Mouse (Mus musculus) c-Kit-positive CD71-positive TER-119-negative erythroid progenitor cells, embryonic 14.5 days (primary cell): ENCODE results near the gene Fgfr2.

Experiments
- DNase-seq: peaks from one replicate; pipeline ENCODE4 v3.0.0-alpha.2; 2013; ENCODE audit warnings: low read depth

Fgfr2 gene

GRCm38 (mm10) chr7:130969507-130969906 lies 2153.6 kb downstream of the Fgfr2 start:
- DNase-seq: no peak

- DNase-seq: no peak
These were observed 2154.1 kb downstream of the Fgfr2 start for GRCm38 (mm10) chr7:130969076-130969475.

DNA sequence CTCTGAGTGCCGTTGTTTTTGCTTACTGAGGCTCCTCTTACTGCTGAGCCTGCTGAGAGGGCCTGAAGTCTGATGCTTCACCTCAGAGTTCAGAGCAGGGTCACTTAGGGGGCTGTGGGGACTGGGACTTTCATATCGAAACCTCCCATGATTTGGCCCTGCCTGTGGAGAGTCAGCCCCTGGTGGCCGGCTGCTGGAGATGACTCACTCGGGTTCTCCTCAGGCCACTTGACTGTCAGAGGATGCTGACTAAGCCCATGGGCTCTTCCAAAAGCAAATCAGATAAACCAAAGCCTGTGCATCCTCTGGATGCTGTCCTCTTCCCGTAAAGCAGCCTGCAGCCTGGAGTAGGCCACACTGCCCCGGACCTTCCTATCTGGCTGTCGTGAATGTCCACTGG lies 2154.6 kb downstream of the Fgfr2 start:
- no peak for DNase-seq

DNA sequence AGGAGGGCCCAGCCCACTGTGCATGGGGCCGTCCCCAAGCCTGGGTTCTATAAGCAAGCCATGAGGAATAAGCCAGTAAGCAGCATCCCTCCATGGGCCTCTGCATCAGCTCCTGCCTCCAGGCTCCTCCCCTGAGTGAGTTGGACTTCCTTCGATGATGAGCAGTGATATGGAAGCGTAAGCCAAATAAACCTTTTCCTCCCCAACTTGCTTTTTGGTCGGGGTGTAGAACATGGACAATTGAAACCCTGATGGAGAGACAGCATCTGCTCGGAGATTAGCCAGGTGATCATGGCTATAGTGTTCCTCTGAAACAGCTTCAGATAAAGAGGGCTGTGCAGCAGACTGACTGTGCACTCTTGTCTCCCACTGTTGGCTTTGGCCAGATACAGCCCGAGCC lies 2155.2 kb downstream of the Fgfr2 start:
- no peak for DNase-seq

- DNase-seq: no peak
These were observed 2156.3 kb downstream of the Fgfr2 start for GRCm38 (mm10) chr7:130966876-130967275.

- DNase-seq: no peak
These were observed 2156.7 kb downstream of the Fgfr2 start for GRCm38 (mm10) chr7:130966451-130966850.

- DNase-seq: no peak
These were observed 2157.2 kb downstream of the Fgfr2 start for GRCm38 (mm10) chr7:130965909-130966365.

DNA sequence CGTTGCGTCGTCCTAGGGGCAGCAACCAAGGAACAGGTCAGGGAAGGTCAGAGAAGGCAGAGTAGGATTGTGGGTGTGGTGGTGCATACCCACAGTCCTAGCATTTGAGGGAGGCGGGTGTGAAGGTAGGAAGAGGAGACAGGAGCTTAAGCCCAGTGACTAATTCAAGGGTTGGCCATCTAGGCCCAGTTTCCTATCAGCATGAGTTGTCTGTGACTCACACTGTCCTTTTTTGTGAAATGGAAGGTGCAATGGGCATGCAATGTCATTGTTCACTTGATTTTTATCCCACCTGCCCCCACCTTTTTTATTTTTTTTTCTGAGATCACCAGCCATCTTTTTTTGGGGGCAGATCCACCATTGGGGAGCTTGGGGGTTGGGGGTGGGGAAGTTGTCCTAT lies 2157.8 kb downstream of the Fgfr2 start:
- DNase-seq: no peak

- DNase-seq: no peak
These were observed 2158.5 kb downstream of the Fgfr2 start for GRCm38 (mm10) chr7:130964686-130965085.

- DNase-seq: no peak
These were observed 2161.7 kb downstream of the Fgfr2 start for GRCm38 (mm10) chr7:130961429-130961828.

DNA sequence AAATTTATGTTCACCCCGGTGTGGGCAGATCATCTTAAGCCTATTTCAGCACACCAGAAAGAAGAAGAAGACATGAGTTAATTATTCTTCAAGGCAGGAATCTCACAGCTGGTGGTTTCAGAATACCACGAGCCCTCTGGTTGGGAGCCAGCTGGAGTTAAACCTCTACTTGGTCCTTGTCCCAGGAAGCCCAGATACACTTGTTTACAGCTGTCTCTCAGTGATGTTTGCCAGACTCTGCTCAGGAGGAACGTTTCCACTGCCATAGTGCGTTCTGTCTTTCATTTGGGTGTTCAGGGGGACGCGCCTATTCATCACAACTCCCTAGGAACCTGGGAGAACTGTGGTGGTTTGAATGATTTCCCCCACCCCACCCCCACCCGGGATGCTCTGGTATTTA lies 2163.3 kb downstream of the Fgfr2 start:
- no peak for DNase-seq

DNA sequence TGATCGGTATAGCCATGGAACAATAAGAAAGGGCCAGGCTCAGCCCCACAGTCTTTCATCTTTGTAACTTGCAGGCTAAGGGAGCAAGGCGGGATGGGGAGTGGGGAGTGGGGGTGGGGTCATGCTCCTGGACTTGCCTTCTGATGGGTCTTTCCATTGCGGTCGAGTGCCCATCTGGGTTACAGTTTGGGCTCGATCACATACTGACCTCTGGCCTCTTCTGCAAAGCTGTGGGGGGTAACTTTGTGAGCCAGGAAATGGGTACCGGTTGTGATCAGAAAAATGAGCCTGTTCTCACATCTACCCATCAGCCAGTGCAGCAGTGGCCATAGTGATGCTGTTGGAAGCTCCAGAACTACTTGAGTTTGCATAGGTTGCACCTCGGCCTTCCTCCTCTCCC lies 2164.6 kb downstream of the Fgfr2 start:
- no peak for DNase-seq

DNA sequence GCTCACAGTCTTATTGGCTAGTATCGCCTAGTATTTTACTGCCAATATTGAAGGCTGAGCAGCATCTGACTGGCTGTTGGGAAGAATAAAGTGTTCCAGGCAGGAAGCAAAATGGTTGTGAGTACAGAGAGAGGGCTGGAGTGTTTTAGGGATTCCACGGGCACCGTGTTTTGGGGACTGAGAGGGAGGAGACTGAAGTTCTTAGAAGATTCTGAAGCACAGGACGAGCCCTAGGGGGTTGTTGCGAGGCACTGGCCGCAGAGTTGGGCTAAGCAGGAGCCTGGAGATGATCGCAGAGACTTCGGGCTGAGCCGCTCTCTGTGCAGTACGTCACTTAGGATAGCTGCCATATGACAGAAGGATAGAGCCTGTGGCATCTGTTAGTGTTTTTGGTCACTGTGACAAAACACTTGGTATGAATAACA lies 2169.0 kb downstream of the Fgfr2 start:
- DNase-seq: no peak

DNA sequence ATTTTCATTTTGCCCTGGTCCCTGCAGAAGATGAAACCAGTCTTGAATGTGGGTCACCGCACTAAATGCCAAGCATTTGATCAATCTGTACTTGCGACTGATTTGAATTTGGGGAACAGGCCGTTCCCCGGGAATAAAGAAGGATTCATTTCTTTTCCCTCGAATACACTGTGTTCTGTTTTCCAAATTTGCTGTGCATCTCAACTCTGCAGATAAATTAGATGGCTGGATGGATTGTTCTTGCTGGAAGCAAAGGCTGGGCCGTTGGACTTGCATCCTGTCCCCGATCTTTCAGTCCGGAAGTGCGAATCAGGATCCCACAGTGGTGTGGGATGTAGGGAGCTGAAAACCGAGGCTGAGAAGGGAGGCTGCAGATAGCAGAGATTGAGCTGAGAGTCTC lies 2169.8 kb downstream of the Fgfr2 start:
- DNase-seq: no peak

GRCm38 (mm10) chr7:130951004-130951403 lies 2172.1 kb downstream of the Fgfr2 start:
- no peak for DNase-seq

DNA sequence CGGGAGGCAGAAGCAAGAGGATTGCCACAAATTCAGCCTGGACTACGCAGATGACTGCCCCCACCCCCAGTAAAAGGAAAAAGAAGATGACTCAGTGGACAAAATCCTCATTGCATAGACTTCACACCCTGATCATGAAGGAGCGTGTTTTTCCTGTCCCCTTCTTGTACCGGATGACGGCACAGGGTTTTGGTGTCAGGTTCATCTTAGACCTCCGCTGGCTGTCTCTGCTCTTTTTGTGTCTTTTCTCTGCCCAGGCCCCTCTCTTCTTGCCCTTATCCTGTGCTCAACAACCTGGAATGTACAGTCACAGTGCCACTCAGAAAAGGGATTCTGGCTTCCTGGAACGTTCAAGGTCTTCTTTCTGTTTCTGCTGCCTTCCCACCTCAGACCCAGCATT lies 2172.7 kb downstream of the Fgfr2 start:
- DNase-seq: no peak

GRCm38 (mm10) chr7:130949331-130949751 lies 2173.8 kb downstream of the Fgfr2 start:
- no peak for DNase-seq

GRCm38 (mm10) chr7:130948563-130949208 lies 2174.5 kb downstream of the Fgfr2 start:
- no peak for DNase-seq

DNA sequence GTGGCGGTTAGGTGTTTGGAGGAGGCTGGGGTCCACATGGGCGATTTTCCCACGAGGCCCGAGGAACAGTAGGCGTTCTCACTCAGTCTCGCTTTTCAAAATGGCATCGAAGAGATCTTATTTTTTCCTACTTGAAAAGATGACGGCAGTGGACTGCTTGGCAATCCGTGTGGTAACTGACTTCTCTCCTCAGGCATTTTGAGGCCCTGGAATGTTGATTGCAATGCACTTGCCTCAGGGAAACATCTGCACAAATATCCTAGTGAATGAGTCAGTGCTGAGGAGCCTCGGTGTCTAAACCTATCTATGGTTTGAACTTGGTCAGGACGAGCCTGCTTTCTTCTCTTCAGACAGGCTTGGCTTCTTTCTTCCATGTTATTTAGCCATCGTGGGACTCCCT lies 2176.8 kb downstream of the Fgfr2 start:
- no peak for DNase-seq

DNA sequence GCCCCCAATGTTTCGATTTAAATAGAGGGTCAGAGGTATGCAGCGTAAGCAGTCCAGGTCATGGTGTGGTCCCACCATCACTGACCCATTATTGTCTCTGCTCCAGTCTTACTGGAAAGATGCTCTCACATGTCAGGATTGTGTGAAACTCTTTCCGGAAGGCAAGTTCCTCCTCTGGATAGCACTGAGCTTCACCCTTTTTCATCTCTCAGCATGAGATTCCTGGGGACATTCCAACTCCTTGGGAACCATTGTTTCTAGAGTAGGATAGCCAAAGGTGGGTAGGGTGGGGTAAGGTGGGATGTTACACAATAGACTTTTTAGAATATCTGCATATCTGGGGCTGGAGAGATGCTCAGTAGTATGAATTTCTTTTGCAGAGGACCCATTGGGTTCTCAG lies 2177.4 kb downstream of the Fgfr2 start:
- no peak for DNase-seq

DNA sequence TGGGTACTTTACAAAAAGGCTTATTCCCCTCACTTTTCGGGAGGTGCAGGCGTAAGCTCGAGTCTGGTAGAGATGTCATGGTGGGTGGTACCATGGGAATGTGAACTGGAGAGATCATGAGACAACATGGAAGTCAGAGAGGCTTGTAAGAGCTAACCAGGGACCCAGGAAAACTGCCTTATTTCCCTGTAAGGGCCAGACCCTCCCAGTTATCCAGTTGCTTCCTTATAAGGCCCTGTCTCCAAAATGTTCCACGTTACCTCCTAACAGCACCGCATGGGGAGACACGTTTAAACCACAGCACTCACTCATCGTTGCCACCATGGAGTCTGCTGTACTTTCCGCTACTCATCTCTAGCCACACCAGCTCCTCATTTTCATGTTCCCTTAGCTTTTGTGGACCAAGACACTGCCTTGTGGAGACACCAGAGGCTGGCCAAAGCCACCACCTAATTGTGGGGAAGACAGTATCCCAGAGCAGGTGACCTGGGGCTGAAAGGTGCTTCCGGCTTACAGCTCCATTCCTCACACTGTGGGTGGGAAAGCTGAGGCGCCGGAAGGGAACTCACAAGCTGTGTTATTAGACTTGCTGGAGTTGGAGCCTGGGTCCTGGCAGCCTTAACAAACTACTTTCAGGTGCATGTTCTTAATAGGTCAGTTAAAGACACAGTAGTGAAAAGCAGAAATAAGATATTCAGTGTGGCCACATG lies 2178.2 kb downstream of the Fgfr2 start:
- DNase-seq: no peak

DNA sequence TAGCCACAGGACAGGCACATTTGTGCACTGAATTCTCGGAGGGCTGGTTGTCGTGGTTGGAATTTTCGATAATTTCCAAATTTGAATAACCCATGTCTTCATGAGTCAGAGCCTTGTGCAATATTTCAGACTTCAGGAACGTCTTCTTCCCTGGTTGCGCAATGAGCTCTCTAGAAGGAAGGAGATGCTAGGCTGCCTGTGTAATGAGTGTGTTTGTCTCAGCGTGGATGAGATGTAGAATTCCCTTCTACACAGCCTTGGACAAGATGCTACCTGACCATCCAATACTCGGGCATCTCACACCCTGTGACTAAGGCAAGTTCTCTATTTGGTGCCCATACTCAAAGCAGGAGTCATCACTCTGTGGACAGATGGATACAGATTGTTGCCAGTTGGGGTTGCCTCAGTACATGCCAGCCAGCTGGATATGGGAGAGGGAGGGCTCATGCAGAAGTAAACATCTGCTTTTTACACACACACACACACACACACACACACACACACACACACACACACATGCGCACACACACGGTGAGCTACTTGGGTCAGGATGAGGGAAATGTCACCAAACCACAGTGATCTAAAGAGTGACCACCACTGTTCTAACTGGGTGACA lies 2179.8 kb downstream of the Fgfr2 start:
- DNase-seq: no peak

GRCm38 (mm10) chr7:130940733-130941132 lies 2182.4 kb downstream of the Fgfr2 start:
- no peak for DNase-seq
